Mouse (Mus musculus): ENCODE results near the gene St3gal2. TPM values are rescaled to one million over a fixed set of nuclear protein-coding genes. Genes with fewer than 3 reads are reported as not detected.
"Not testable (repeated sequence)": the region's sequence is repeated elsewhere in the genome, so short reads cannot be mapped to it uniquely, and the experiment has no call there.

Gene St3gal2
- total RNA-seq, 2 experiments from 2014 or later, result 60.1 to 66.0 TPM

GRCm38 (mm10) chr8:110906682-110907081 lies 13.0 kb upstream of the St3gal2 start:
- no peak for ATAC-seq (replicated peaks; ENCODE audit: low FRiP score, poor library complexity, severe bottlenecking)

DNA sequence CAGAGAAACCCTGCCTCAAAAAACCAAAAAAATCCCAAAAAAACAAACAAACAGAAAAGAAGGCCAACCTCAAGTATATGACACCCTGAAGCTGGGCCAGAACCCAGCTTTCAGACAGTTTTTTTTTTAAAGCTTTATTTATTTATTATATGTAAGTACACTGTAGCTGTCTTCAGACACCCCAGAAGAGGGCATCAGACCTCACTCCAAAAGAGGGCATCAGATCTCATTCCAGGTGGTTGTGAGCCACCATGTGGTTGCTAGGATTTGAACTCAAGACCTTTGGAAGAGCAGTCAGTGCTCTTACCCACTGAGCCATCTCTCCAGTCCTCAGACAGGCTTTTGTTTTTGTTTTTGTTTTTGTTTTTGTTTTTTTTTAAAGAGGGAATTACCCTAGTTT lies 9.9 kb upstream of the St3gal2 start:
- ATAC-seq (replicated peaks; ENCODE audit: low FRiP score, poor library complexity, severe bottlenecking), result not testable (repeated sequence)

DNA sequence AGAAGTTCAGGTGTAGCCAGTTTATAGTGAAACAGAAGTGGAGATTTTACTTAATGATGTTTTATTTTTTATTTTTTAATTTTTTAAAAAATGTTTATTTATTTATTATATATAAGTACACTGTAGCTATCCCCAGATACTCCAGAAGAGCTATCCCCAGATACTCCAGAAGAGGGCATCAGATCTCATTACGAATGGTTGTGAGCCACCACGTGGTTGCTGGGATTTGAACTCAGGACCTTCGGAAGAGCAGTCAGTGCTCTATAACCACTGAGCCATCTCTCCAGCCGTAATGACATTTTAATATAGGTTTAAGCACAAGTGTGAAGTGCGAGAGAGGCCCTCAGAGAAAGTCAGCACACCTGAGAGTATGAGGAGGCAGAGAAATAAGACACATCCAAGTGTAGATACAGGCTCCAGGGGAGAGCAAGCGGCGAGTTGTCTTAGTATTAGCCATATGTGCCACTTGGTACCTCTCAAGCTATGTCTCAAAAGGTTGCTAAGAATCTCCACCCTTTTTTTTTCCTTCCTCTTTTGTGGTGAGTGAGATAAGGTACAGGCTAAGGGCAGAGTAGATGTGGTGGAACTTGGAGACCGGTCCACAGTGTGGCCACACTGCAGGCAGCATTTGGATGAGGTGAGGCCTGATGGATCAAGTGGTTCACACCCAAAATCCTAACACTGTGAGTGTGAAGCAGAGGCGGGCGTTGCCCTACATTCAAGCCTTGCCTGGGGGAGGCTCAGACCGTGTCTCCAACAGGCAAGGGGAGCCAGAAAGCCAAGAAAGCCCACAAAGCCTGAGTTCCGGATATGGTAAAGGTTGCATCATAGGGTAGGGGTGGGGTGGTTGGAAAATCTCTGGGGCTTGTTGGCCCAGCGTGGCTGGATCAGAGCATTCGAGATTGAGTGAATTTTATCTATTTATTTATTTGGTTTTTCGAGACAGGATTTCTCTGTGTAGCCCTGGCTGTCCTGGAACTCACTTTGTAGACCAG lies 7.8 kb upstream of the St3gal2 start:
- peak; percentile 60 for ATAC-seq (replicated peaks; ENCODE audit: low FRiP score, poor library complexity, severe bottlenecking)

- no peak for ATAC-seq (replicated peaks; ENCODE audit: low FRiP score, poor library complexity, severe bottlenecking)
These were observed 2.3 kb upstream of the St3gal2 start for GRCm38 (mm10) chr8:110917415-110917814.

GRCm38 (mm10) chr8:110918027-110918426 lies 1.7 kb upstream of the St3gal2 start:
- ATAC-seq (replicated peaks; ENCODE audit: low FRiP score, poor library complexity, severe bottlenecking), result no peak

DNA sequence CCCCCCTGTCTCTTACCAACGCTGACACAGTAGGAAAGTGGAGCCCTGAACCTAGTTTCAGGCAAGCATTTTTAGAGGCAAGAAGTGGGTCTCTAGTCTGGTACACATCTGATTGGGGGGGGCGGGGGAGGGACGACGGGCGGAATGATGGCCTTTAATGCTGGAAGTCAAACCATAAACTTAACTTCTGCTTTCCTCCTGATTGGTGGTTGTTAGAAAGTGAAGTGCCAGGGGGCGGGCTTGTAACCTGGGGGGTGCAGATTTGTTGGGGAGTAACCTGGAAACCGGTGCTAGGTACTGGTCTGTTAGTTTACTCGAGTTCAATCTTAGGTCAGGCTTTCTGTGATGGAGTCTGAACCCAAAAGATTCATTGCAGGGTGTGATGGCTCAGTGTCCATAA lies 1.3 kb upstream of the St3gal2 start:
- ATAC-seq (replicated peaks; ENCODE audit: low FRiP score, poor library complexity, severe bottlenecking), result no peak

DNA sequence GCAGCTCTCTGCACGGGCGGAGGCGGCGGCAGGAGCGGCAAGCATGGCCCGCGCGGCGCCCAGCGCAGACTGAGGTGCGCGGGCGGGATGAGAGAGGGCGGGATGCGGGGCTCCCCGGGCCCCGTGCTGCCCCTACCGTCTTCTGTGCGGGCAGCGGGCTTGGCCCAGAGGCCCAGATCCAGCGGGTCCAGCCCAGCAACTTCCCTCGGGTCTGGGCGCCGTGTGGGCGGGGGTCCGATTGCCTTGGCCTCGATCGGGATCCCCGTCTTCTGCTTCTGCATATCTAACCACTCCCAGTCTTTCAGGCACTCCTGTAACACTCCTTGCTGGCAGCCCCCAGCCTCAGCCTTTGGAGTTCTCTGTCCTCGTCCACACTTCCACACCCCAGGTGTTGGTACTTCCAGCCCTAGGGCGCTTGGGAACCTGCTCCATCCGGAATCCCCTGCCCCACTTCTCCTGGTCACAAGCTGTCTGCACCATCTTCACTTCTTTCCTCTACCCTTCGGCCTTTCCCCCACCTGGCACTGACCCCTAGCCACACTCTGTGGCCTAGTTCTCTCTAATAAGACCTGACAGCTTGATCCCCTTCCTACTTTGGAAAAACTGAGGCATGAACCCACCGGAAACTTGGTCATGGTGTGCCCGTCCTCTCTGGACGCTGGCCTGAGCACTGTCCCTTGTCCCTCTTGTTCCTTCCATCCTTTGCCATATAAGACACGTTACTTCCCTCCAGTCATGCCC lies 480 bp downstream of the St3gal2 start:
- peak; percentile 16; the same call in 1 of the 2 replicates for ATAC-seq (replicated peaks; ENCODE audit: low FRiP score, poor library complexity, severe bottlenecking)

DNA sequence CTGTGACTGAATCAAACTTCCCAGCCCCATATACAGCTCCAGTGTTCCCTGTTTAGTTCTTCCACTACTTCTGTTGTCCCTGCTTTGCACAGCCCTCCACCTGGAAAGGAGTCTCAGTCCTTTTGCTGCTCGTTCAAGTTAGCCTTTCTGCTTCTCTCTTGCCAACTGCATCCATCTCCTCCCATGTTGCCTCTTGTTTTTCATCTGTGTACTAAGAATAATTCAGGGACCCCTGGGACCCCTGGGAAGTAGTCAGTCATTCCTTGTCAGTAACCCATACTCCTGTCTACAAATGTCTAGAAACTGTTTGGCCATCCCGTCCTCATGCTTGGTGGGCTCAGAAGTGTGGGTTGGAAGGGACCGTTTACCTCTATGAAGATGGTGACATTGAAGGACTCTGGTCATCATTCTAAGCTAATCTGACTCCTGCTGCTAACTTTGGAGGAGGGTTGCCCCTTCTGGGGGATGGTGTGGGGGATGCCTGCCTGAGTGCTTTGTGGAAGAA lies 1.1 kb downstream of the St3gal2 start:
- ATAC-seq (replicated peaks; ENCODE audit: low FRiP score, poor library complexity, severe bottlenecking), result 0 out of 2 replicates have a peak, but pooled peaks have one; percentile 4

DNA sequence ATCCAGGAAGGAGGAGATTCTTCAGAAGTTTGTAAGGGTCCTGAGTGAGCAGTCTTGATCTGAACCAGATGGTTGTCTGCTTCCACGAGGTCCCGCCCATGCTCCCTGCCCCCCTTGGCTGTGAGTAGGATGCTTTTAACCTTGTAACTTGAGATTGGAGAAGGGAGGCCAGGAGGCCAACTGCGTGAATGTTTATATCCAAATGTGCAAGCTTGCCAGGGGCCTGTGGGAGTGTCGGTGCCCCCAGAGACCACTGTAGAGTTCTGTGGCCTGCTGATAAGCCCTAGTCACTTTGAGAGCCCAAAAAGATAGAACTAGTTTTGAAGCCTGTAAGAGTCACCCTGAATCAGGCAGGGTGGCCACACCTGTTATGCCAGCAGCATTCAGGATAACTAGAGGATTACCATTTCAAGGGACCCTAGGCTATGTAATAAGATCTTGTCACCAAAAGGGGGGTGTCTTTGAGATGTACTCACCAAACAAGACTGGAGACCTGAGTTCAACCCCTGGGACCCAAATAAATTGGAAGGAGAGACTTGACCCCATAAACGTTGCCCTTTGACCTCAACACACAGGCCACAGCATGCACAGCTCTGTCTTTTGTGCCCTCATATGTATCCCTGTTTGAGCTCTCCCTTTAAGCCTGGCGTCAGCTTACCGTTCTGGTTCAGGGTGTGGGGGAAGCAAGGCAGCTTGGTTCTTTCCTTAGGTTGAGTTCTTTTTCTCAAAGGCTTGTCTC lies 1.9 kb downstream of the St3gal2 start:
- peak; percentile 82 for ATAC-seq (replicated peaks; ENCODE audit: low FRiP score, poor library complexity, severe bottlenecking)

DNA sequence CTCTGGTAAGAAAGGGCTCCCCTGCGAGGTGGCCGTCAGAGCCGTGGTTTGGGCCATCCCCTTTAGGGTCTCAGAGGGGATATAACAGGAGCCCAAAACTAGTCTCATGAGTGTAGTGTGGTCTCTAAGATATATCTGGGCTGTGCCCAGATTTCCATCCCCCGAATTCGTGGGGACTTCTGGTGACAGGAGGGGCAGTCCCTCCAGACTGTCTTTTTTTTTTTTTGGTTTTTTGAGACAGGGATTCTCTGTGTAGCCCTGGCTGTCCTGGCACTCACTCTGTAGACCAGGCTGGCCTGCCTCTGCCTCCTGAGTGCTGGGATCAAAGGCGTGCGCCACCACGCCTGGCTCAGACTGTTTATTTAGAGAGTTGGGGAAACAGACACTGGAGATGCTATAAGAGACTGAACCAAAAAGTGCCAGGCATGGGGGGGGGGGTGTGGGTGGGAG lies 6.0 kb downstream of the St3gal2 start:
- no peak for ATAC-seq (replicated peaks; ENCODE audit: low FRiP score, poor library complexity, severe bottlenecking)

- ATAC-seq (replicated peaks; ENCODE audit: low FRiP score, poor library complexity, severe bottlenecking), result no peak
These were observed 7.0 kb downstream of the St3gal2 start for GRCm38 (mm10) chr8:110926690-110927089.

- ATAC-seq (replicated peaks; ENCODE audit: low FRiP score, poor library complexity, severe bottlenecking), result no peak
These were observed 8.7 kb downstream of the St3gal2 start for GRCm38 (mm10) chr8:110928435-110928834.

DNA sequence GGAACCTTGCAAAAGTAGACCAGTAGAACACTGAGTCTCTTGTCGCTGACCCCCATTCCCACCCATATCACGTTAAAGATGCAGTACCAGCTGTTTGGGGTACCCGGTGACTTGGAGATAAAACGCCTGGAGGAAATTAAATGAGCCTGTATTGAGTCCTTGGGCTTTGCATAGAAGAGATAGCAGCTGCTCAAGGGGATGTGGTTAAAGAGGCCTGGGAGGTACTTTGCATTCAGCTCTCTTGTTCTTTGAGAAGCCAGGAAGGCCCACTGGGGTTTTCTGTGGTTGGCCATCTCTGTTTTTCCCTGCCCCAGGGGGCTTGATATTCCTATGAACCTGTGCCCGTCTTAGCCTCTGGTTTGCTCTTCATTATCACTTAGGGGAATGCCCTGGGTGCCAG lies 9.3 kb downstream of the St3gal2 start:
- peak; percentile 74 for ATAC-seq (replicated peaks; ENCODE audit: low FRiP score, poor library complexity, severe bottlenecking)

GRCm38 (mm10) chr8:110929672-110930071 lies 9.9 kb downstream of the St3gal2 start:
- not testable (repeated sequence) for ATAC-seq (replicated peaks; ENCODE audit: low FRiP score, poor library complexity, severe bottlenecking)

DNA sequence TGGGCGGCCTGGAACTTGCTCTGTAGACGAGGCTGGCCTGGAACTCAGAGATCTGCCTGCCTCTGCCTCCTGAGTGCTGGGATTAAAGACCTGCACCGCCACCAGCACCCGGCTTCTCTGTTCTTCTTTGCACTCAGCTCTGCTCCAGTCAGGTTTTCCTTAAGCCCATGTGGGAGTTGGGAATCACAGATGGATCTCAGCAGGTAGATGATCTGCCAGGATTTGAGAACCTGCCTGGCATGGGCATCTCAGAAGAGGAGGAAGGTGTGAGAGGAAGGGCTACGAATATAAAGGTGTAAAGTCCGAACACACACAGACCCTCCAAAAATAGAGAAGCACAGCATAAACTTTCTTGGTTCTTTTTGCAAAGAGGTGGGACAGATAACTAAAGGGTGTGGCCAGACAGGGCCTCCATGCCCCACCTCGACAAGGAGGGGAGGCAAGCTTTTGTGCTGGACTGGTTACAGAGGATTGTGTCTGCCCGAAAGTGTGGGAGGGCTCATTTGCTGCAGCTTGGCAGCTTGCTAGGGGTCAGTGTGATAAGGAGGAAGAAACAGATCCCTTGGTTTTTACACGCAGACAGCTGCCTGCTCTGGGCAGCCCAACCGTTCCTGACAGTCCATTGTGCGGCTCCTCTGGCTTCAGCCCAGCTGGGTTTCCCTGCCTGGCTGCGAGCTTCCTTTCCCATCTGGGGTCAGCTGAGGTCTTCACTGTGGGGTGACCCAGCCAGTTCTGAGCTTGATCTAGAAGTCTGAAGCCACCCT lies 11.6 kb downstream of the St3gal2 start:
- peak; percentile 52 for ATAC-seq (replicated peaks; ENCODE audit: low FRiP score, poor library complexity, severe bottlenecking)

DNA sequence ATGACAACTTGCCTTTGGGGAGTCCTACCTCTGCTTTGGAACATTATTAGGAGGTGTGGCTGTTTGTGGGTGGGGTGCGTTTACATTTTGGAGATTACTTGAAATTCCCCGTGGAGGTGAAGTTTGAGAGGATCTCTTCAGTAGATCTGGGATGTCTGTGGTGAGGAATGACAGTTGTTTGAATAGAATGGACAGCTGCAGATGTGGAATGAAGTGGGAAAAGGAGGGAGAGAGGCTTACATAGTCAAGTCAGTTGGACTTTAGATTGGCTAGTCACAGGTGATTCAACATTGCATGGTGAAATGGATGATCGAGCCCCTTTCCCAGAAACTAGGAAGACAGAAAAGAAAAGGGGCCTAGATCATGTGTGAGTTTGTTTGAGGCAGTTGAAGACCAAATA lies 12.7 kb downstream of the St3gal2 start:
- ATAC-seq (replicated peaks; ENCODE audit: low FRiP score, poor library complexity, severe bottlenecking), result no peak

DNA sequence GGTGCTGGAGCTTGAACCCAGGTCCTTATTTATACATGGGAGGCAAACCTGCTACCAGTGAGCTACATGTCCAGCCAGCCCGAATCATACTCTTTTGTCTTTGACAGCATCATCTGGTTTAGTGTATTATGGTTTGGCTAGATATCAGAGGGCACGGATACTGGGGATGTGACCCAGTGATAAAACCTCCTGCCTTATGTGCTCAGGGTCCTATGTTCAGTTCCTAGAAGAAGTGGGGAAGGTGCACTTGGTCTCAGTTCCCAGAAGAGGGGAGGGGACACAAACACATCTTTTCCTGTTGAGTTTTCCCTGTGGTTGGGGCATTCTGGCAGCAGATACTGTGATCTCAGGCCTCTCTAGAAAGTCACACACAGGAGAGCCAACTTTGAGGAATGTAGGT lies 13.6 kb downstream of the St3gal2 start:
- no peak for ATAC-seq (replicated peaks; ENCODE audit: low FRiP score, poor library complexity, severe bottlenecking)

DNA sequence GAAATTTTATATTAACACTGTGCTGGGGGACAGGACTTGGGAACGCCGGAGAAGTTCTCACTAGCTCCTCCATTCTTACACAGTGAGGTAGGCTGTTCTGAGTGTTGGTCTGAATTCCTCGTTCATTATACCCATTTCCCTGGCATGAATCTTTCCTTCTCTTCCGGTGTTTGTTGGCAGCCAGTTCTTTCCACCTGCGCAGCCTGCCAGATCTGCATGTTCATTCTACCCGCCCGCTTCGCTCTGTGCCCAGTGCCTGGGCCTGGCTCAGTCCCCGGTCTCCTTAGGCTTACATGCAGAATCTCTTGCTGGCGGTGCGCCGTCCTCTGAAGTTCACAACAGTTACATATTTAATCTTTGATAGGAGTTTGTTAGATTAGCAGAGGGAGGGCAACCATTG lies 16.5 kb downstream of the St3gal2 start:
- ATAC-seq (replicated peaks; ENCODE audit: low FRiP score, poor library complexity, severe bottlenecking), result no peak

Measured in erythroblast, adult 5-6 weeks (primary cell).